Mouse (Mus musculus): ENCODE measurements at regions not wholly inside any gene's neighbourhood (a gene's known extent, or its start where the extent isn't known, plus 50 kb on each side); places are given as distances from the start of the nearest gene placed in this dataset.

DNA sequence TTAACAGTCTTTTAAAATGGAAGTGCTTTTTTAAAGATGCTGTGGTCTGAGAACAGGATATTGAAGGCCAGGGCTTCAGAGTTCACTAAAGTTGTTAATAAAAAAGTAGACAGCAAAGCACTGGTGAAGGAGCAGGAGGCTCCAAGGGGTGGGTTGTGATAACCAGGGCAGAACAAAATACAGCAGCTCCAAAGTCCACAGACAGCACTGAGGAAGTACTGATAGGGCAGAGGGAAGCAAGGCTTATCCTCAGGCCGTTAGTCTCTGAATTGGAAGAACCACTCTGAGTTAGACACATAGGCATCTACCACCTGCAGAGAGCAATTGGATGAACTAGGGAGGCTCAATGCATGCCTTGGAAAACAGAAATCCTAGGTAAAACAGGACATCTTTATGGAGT is 62.1 kb downstream of the P2ry1 start:
- TF ChIP-seq CTCF (IDR thresholded peaks at IDR 0.05; ENCODE audit: low read depth) (no peak), EP300 (IDR thresholded peaks at IDR 0.05; ENCODE audit: low read depth) (no peak; the same call in 1 of the 2 replicates)
